Mouse (Mus musculus) layer of hippocampus, adult 9-11 months (tissue): Measurements from ENCODE around the gene 1810009A15Rik.
"Not testable (repeated sequence)": the region's sequence is repeated elsewhere in the genome, so short reads cannot be mapped to it uniquely, and the experiment has no call there.

ENCODE experiments used
- DNase-seq: peaks from one replicate; pipeline ENCODE4 v3.0.0; 2022

Gene 1810009A15Rik

DNA sequence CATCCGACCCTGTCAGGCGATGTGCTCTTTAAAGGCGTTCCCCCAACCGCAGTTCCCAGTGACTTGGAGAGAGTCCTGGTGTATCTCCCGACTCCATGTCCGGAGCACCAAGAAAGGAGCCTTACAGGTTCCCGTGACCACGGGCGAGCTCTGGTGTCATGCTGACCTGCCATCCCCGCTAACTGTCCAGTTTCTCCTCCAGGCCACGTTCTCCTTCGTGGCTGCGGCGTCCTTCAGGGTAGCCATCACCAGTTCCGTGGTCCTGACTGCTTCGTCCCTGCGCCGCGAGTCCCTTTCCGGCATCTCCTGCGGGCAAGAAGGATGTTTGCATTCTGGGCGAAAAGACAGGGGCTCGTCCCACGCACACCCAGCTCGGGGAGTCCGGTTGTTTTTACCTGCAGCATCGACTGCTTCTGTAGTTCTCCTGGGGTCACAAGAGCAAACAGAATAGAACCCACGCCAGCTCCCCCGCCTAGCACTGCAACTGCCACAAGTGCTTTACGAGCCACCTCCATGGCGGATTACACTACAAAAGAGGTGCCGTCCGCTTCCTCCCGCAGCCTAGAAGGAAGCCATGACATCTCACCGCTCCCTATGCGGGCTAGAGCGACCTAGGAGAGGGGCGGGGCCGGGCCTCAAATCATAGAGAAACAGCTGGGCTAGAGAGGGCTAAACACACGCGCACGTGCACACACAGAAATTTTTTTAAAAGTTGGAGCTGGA lies 8.2 kb upstream of the 1810009A15Rik start, which contains the start of gene Uqcc3:
Uqcc3 (minus strand) TSS at position 613 of the 723 bp plus-strand sequence.
- peak; percentile 91 for DNase-seq

DNA sequence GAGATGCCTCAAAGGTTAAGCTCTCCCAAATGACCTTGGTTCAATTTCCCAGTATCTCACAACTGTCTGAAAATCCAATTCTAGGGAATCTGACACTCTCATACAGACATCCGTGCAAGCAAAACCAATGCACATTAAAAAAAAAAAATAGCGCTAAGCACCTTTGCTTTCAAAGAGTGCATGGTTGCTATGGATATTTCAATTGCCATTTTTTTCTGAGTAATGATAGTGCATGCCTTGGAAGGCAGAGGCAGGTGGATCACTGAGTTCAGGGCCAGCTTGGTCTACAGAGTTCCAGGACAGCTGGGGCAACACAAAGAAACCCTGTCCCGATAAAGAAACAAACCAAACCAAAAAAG lies 7.6 kb upstream of the 1810009A15Rik start:
- no peak for DNase-seq

DNA sequence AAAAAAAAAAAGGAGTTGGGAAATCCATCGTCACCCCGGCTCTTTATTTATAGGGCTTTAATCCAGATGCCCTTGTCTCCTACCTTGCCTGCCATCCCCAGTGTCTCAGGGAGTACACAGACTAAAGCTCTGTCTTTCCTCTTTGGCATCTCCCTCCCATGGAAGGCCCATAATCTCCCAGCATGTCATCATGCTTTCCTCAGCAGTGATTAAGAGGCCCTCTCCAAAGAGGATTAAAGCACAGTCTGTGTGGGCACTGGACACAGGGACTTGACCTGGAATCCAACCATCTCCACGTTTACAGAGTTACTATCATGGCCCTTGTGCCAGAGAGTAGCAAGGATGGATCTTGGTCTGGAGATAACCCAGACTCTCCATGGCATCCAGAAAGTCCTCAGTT lies 5.0 kb upstream of the 1810009A15Rik start, which contains the start of the genes Lbhd1 and Gm49403:
Lbhd1 (plus strand) TSS at position 117 of the 400 bp plus-strand sequence.
Gm49403 (plus strand) TSS at position 315 of the 400 bp plus-strand sequence.
- no peak for DNase-seq

DNA sequence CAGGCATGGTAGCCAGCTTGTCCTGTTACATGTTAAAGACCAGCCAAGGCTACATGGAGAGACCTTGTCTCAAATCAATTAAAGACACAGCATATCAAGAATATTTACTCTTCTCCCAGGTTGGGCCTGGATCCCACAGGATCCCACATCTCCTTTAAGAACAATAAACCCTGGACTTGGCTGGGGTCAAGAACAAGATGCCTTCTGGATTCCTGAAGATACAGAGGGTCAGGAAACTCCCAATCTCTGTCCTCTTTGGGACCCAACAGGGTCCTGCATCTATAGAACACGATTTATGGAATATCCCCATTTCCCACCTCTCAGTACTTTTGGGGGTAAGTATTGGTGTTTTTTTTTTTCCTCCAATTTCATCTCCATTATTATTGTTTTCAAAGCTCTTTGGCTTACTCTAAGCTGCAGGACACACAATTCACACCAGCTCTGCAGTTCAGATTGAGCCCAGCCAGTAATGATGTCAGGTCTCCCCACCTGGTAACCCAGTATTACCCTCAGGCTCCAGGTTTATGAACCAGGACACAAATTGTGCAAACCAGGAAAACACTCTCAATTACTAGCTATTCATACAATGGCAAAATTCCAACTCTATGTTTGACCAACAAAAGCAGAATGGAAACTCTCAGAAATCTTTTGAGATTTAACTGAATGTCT lies 1.6 kb upstream of the 1810009A15Rik start:
- DNase-seq: no peak

DNA sequence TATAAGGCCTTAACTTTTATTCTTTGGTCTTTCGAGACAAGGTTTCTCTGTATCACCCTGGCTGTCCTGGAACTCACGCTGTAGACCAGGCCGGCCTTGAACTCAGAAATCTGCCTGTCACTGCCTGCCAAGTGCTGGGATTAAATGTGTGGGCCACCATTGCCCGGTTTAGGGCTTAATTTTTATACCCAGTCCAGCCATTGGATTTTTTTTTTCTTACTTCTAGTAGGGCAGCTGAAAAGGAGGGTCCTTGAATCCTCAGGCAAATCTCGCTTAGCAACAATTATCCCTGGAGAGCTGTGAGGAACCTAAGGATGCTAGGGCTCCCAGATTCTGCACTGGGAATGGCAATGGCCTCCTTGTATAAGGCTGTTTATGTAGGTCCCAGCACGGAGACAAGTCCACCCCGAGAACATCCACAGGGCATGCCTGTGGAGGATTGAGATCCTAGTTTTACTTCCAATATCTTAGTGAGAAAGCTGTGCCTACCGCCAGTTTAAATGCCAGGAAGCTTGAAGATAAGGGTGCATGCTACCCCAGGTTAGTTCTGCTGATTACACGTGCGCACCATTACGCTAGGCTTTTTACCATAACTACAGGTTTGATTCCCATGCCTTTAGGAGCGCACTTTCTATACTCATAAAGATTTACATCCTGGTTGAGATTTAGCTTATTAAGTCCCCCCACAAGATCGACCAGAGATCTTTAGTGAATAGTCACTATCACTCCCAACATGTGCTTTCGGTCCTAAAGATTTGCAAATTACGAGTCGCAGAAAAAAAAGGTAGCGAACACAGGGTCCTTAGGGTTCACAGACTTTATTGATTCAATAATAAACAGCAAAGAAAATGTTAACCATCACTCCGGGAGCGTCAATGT lies 829 bp upstream of the 1810009A15Rik start:
- no peak for DNase-seq

DNA sequence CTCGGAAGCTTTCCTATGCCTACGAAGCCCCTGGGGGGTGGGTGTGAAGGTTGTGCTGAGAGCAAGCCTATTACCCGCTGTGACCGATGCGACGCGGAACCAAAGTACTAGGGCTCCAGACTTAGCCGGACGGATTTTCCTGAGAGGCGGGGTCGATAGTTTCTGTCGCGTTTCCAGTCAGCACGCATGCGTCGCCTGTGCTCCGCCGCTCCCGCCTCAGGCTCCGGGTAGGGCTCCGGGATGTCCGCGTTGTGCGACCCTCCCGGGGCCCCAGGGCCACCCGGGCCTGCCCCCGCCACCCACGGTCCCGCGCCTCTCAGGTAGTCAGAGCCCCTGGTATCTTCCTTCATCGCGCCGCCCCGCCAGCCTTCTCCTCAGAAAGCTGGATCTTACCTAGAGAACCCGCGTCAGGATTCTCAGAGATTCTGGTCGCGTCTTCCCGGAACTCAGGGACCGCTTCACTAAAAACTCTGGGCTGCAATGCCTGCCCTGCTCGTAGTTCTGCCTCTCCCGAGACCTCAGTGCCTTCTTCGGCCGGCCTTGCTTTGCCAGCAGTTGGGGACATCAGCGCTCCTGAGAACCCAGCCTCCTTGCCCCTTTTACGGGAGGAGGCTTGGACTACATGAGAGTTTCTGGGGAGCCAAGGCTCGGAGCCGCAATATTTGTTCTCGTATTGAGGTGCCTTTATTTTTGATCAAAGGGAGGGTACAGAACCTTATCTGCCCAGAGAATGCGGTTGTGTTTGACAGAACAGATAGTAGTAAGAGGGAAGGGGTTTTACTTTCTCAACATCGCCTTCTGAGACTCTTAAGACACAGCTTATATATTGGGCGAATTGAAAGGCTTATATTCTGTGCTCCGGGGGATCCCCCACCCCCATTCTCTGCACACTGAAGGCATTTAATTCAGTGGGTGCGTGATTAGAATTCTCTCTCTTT lies 4.4 kb downstream of the 1810009A15Rik start, which contains the start of gene Ints5:
Ints5 (plus strand) TSS at position 177 of the 938 bp plus-strand sequence.
- DNase-seq: peak; percentile 74

DNA sequence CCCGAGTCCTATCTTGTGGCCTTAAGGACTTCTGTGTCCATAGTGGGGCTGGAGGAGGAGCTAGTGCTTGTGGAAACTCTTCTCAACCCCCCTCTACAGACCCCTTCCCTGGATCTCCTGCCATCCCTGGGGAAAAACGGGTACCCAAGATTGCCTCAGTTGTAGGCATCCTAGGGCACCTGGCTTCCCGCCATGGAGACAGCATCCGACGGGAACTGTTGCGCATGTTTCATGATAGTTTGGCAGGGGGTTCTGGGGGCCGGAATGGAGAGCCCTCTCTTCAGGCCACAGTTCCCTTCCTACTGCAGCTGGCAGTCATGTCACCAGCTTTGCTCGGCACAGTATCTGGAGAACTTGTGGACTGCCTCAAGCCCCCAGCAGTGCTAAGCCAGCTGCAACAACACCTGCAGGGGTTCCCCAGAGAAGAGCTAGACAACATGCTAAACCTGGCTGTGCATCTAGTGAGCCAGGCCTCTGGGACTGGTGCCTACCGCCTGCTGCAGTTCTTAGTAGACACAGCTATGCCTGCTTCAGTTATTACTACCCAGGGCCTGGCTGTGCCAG lies 6.8 kb downstream of the 1810009A15Rik start:
- DNase-seq: no peak

DNA sequence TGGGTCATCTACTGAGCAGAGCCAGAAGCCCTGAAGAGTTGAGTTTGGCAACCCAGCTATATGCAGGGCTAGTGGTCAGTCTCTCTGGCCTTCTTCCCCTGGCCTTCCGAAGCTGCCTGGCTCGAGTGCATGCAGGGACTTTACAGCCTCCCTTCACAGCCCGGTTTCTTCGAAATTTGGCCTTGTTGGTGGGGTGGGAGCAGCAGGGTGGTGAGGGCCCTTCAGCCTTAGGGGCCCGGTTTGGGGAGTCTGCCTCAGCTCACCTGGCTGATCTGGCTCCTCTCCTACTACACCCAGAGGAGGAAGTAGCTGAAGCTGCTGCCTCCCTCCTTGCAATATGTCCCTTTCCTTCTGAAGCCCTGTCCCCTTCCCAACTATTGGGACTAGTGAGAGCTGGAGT lies 7.6 kb downstream of the 1810009A15Rik start:
- DNase-seq: not testable (repeated sequence)

DNA sequence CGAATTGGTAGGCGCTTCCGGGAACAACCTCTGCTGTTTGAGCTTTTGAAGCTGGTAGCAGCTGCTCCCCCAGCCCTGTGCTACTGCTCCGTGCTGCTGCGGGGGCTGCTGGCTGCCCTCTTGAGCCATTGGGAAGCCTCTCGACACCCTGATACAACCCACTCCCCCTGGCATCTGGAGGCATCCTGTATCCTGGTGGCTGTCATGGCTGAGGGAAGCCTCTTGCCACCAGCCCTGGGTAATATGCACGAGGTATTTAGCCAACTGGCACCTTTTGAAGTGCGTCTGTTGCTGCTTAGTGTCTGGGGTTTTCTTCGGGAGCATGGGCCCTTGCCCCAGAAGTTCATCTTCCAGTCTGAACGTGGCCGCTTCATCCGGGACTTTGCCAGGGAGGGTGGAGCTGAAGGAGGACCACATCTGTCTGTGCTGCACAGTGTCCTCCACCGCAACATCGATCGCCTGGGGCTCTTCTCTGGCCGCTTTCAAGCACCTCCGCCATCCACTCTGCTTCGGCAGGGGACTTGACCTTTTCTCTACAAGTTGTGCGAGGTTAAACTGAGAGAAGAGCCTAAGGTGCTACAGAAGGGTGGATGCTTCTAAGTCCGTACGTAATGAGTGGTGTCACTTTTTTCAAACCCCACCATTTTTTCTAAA lies 8.7 kb downstream of the 1810009A15Rik start:
- DNase-seq: not testable (repeated sequence)

DNA sequence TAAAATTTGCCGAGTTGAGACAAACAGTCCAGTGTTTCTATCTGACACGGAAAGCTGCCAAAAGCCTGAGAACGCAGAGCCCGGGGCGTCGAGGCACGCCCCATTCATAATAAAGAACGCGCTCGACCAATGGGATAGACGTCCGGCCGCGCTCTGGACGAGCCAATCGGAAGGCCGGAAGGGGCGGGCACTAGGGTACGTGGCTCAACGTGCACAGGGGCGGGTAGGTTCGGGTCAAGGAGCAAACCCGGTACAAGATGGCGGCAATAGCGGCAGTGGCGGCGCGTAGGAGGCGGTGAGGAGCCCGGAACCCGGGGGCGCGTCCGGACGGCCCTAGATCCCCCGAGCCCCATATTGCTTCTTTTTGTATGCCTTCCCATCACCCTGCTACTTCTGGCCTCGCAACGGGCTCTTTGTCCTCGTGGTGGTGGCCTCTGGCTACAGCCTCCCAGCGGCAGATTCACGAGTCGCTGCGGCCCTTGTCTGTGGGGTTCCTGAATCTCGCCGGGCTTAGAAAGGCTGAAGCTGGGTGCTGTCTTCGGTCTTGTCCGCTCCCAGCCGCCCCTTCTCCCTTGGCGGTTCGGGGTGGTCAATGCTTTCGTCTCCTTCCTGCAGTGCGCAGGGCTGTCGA lies 9.3 kb downstream of the 1810009A15Rik start, which contains the start of gene Ganab:
Ganab (plus strand) TSS at position 207 of the 631 bp plus-strand sequence.
- peak; percentile 97 for DNase-seq

DNA sequence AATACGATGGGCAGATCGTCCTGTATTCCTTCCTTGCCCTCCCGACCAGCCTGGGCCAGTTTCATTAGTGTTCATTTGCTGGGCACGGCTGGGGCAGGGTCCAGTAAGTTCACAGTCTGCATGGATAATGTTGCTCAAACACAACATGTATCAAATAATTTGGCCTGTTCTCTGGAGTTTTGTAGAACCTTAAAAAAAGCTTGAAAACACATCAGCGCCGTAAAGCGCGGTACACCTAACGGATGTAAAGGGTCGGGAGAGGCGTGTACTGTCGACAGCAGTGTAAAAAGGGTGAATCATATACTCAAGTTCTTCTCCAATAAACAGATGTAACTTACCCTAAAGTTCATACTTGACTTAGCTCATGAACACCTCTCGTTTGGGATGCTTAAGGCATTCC lies 9.9 kb downstream of the 1810009A15Rik start:
- no peak for DNase-seq

DNA sequence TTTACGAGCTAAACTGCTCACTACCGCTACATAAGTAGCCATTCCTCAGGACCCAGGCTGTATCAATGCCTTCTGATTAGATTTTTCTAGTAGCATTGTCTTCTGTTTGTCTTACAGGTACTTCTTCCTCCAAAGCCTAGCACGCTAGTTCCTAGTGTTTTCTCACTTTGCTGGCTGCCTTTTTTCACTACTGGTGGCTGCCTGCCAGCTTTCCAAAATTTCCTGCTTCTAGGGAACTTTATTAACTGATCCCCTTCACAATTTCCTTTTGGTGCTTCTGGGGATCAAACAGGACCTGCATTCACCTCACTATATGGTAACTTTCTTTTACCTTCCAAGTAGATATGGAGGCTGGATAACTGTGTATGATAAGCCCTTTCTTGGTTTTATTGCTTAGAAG lies 10.4 kb downstream of the 1810009A15Rik start:
- DNase-seq: no peak

DNA sequence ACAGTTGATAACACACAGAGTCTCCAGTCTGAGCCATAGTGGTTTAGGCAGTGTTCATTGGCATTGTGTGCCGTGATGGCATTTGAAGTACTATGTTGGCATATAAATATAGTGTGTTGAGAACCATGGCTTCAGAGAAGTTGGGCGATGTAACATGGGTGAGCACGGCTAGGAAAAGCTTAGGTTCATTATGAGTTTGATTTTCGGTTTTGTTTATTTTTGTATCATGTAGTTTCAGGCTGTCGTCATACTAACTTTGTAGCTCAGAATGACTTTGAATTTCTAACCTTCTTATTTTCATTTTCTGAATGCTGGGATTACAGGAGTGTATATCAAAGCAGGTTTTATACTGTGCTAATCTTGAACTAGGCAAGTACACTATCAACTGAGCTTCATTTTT lies 14.8 kb downstream of the 1810009A15Rik start:
- DNase-seq: no peak

DNA sequence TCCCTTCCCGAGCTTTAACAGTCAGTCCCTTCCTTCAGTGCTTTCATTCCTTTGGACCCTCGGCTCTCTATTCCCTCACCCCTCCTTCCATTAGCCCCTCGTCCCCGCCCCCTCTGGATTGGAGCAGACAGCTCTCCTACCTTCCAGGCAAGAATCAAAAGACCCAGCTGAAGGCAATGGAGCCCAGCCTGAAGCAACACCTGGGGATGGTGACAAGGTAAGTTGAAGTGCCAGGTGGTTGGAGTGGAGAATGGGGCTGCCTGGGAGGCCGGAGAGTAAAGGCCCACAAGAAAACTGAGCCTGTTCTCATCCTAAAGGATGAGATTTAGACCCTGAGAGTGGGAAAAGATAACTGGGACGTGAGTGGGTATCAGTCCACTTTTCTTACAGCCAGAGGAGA lies 19.9 kb downstream of the 1810009A15Rik start:
- no peak for DNase-seq

DNA sequence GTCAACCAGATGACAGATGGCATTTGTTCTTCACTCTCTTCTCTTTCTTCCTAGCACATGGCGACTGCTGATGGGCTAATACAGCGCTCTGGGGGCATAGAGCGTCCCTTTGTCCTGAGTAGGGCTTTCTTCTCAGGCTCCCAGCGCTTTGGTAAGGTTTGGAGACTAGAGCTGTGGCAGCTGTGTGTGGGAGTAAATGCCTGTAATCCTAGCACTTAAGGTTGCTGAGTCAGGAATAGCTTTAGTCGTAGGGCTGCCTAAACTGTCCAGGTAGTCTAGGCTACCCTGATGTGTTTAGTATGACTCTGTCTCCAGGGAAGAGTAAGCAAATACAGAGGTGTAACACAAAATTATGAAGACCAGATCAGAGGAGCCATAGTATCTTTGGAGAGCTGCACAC lies 23.2 kb downstream of the 1810009A15Rik start:
- no peak for DNase-seq

DNA sequence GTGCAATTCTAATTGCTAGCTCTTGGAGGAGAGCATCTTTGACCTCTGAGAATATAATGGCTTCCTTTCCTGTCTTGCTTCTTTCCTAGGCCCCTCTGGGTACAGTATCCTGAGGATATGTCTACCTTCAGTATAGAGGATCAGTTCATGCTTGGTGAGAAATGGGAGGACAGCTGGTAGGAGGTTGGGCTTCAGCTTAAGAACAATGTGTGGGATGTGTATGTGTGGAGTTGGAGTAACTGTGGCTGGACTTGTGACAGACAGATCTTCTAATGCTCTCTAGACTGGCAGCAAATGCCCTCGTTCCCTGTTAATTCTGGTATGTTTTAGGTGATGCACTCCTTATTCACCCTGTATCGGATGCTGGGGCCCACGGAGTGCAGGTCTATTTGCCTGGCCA lies 25.6 kb downstream of the 1810009A15Rik start:
- DNase-seq: peak; percentile 67

DNA sequence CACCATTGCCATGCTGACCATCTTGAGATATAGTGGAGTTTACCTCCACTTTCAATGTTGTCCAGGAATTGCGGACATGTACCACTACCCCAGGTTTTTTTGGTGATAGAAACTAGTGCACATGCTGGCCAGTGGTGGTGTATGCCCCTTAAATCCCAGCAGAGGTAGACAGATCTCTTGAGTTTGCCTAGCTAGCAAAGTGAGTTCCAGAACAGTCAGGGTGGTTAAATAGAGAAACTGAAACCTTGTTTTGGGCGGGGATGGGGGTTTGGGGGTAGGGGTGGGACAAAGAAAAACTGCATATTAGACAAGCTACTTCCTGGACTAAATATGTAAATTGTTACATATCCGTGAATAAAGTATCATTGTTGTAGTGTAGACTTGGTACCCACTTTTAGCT lies 30.3 kb downstream of the 1810009A15Rik start:
- no peak for DNase-seq

DNA sequence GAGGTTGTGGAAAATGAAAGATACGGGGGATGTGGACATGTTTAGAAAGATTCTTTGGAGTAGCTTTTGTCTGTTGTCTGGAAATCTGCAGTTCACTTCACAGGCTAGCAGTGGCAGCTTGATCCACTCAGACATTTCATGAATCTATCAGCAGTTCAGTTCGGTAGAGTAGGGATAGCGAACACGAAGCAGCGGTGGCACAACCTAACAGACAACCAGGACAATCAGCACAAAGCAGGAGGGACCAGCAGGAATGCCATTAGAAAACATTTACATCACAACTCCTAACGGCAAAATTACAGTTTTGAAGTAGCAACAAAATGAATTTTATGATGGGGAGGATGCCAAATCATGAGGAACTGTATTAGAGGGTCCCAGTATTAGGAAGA lies 31.0 kb downstream of the 1810009A15Rik start:
- no peak for DNase-seq

DNA sequence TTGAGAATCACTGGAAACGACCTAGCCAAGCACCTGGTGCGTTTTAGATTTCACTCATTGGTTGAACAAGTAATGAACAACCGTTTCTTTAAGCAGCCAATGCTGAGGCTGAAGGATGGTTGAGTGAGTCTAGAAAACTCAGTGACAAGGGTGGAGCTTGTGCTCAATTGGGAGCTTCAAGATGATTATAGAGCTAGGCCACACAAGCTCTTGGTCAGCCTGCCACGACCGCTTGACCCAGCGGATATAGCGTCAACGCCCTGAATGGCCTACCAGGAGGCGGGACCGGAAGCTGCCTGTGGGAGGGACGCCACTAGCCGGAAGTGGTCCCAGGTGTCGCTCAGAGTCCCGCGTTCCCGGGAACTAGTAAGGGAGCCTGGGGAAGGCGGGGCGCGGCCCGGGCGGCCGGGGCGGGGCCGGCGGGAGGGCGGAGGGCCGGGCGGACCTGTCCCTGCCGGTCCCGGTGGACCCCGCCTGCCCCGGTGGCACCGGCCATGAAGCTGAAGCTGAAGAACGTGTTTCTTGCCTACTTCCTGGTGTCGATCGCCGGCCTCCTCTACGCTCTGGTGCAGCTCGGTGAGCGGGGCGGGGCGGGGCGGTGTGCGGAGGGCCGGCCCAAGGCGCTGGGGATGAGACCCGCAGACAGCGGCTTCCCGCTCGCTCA lies 31.6 kb downstream of the 1810009A15Rik start, which contains the start of gene B3gat3:
B3gat3 (plus strand) TSS at position 302 of the 664 bp plus-strand sequence.
- DNase-seq: peak; percentile 96

DNA sequence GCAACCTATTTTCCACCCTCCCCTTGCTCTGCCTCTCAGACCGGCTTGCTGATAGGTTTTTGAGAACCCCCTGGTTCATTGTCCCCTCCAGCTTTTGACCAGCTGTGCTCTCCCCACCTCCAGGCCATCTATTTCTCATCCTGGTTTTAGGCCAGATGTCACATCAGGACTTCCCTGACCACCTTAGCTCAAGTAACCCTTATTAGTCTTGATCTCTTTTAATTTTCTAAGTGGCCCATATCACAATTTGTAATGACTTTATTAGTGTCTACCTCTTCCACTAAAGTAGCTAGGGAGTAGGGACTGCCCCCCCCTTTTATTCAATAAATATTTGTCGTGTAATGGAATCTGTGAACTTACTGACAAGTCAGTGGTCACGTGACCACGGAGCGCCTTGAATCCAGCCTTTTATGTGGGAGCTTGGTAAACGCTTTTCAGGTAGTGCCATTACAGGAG lies 32.2 kb downstream of the 1810009A15Rik start:
- no peak for DNase-seq
